Mouse (Mus musculus) CD4-positive naive resting alpha-beta T cell, adult 76 days (primary cell): ENCODE results near the gene Etv4. TPM values are rescaled to one million over a fixed set of nuclear protein-coding genes. Genes with fewer than 3 reads are reported as not detected.

ENCODE experiments used
- total RNA-seq: library from RNA; stranded (reverse); gene quantifications from one replicate; pipeline ENCODE4 v1.2.4, GENCODE M21; 2023

Gene Etv4
- not detected for total RNA-seq

DNA sequence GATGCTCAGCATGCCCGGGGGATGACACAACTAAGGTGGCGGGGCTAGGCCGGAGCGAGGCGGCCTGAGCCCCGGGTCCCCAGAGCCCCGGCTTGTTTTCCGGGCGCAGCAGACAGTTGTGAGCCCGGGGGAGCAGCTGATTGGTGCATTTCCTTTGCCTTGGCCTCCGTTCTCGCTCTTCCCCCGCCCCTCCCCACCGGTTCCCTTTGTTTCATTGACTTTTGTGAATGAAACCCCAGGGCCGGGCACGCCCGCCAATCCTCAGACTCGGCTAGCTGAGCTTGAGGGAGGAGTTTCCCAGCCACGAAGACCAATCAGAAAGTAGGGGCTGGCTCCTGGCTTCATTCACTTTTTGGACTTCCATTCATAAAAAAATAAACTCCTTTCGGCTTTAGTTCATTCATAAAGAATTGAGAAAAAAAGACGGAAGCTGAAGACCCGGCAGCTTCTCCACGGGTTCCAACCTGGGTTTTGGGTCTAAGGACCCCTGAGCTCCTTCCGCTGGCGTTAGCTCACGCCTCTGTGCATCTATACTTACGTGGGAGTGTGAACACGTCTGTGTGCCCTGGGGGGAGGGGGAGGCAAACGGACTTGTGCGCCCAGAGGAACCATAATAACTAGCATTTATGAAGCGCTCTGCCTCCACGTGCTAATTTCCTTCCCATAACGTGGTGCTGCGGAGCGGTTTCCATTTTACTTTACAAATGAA is at the start of gene Etv4:
Gene Etv4 (minus strand): TSS at position 229 of the 709 bp plus-strand sequence.

DNA sequence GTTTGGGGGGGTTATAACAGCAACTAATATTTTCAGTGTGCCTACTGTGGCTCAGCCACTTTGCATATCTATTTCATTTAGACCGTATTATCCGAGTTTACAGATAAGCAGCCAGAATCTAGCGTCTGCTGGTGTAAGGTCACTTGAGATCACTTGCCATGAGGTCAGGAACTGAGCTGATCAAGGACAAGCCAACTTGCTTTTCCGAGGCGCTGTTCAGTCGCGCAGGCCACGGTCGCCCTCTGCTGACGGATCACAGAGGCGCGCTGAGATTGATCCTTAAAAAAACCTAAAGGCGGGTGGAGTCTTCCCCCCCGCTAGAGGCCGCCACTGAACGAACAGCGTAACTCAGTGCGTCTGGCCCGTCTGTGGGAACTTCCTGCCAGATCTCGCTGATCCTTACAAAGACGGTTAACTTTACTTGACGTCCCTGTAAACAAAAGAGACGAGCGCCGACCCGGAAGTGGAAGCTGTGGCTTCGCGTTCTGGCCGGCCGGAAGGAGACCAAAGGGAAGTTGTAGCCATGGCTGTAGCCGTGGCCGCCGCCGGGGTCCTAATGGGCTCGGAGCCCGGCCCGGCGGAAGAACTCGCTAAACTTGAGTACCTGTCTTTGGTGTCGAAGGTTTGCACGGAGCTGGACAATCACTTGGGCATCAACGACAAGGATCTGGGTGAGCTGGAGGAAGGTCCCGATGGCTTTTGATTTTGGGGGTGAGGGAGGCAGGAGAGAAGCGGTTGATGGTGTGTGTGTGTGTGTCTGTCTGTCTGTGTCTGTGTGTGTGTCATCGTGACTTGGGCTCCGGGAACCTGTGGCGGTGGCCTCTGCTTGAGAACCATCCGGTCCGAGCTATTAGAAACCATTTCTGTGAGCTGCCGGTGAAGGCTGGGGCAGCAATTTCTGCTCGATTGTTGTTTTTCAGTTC is 52.4 kb downstream of the Etv4 start, which contains the start of gene Dhx8:
Gene Dhx8 (plus strand): TSS at position 402 of the 923 bp plus-strand sequence.

Other genes with a start within 250 kb of the Etv4 start
- 3.3 TPM for gene Brca1, start 233.4 kb downstream of the Etv4 start, total RNA-seq
- 171 TPM for gene Nbr1, start 233.2 kb downstream of the Etv4 start, total RNA-seq
- gene Tmem106a, start 203.1 kb downstream of the Etv4 start, total RNA-seq: 4.0 TPM
- gene Gm11634, start 186.1 kb downstream of the Etv4 start, total RNA-seq: not detected
- gene Rdm1, start 158.2 kb downstream of the Etv4 start, total RNA-seq: 26.4 TPM
- gene Arl4d, start 119.8 kb downstream of the Etv4 start, total RNA-seq: 4.3 TPM
- gene Dhx8, start 52.5 kb downstream of the Etv4 start, total RNA-seq: 80.5 TPM
- not detected for gene Meox1, start 109.0 kb upstream of the Etv4 start, total RNA-seq
- gene Sost, start 181.6 kb upstream of the Etv4 start, total RNA-seq: not detected
- gene Cfap97d1, start 198.9 kb upstream of the Etv4 start, total RNA-seq: not detected
- gene Dusp3, start 201.6 kb upstream of the Etv4 start, total RNA-seq: 6.2 TPM
- not detected for gene Mpp3, start 243.1 kb upstream of the Etv4 start, total RNA-seq